Mouse (Mus musculus) neural tube, embryonic 11.5 days (tissue): ENCODE results near the gene Grm3. TPM values are rescaled to one million over a fixed set of nuclear protein-coding genes. Genes with fewer than 3 reads are reported as not detected.
A peak's percentile ranks its signal among the peaks of the same experiment; 100 is the strongest.

Experiments used
- ATAC-seq: fragments of 200-750 bp; cut with Nextera tagmentation; 2 replicates; pipeline ENCODE4 v1.8.0; 2017; ENCODE audit warnings: moderate number of reproducible peaks, mild to moderate bottlenecking, moderate TSS enrichment, moderate library complexity; ENCODE audit not compliant: insufficient read depth, low FRiP score, low TSS enrichment
- DNase-seq: peaks from one replicate; pipeline ENCODE4 v3.0.0-alpha.2; 2015; ENCODE audit warnings: low spot score
- H3K27ac ChIP-seq: fragments of 300-500 bp; sonication (generic); 2 replicates; pipeline ENCODE4 v1.5.1; 2014; ENCODE audit warnings: low read depth, mild to moderate bottlenecking, low read length
- H3K27me3 ChIP-seq: fragments of 300-500 bp; sonication (generic); 2 replicates; pipeline ENCODE4 v1.6.1; 2014; ENCODE audit warnings: mild to moderate bottlenecking, low read length, mixed read lengths; ENCODE audit not compliant: control insufficient read depth, insufficient read depth
- H3K36me3 ChIP-seq: fragments of 300-500 bp; sonication (generic); 2 replicates; pipeline ENCODE4 v1.6.1; 2014; ENCODE audit warnings: mild to moderate bottlenecking, low read length, moderate library complexity, mixed read lengths; ENCODE audit not compliant: control insufficient read depth, insufficient read depth
- H3K4me1 ChIP-seq: fragments of 300-500 bp; sonication (generic); 2 replicates; pipeline ENCODE4 v1.6.1; 2014; ENCODE audit warnings: low read length, mixed read lengths; ENCODE audit not compliant: control insufficient read depth, insufficient read depth
- H3K4me2 ChIP-seq: fragments of 300-500 bp; sonication (generic); 2 replicates; pipeline ENCODE4 v1.6.1; 2014; ENCODE audit warnings: low read depth, mild to moderate bottlenecking, moderate library complexity
- H3K4me3 ChIP-seq: fragments of 300-500 bp; sonication (generic); 2 replicates; pipeline ENCODE4 v1.5.1; 2014; ENCODE audit warnings: low read depth, low read length
- H3K9ac ChIP-seq: fragments of 300-500 bp; sonication (generic); 2 replicates; pipeline ENCODE4 v1.6.1; 2014; ENCODE audit warnings: mild to moderate bottlenecking, low read length
- H3K9me3 ChIP-seq: fragments of 300-500 bp; sonication (generic); 2 replicates; pipeline ENCODE4 v1.6.1; 2016; ENCODE audit warnings: low read length; ENCODE audit not compliant: control insufficient read depth
- WGBS: fragments of 180-500 bp; shearing (Covaris S2); extraction: QIAGEN DNeasy Blood & Tissue Kit; methylation state at CpG from one replicate; pipeline ENCODE4 v1.1.7; 2014; 5-methylcytosine and 5-hydroxymethylcytosine counted together
- polyA plus RNA-seq: library from polyadenylated mRNA; unstranded; fragments of >200 nt; fragmentation: Nextera tagmentation; extraction: Ambion mirVana; gene quantifications from 2 replicates; pipeline ENCODE4 v1.2.1, GENCODE M21; 2014

Grm3 gene
- polyA plus RNA-seq, 1 experiment from 2014 or later, result 1.3 TPM

DNA sequence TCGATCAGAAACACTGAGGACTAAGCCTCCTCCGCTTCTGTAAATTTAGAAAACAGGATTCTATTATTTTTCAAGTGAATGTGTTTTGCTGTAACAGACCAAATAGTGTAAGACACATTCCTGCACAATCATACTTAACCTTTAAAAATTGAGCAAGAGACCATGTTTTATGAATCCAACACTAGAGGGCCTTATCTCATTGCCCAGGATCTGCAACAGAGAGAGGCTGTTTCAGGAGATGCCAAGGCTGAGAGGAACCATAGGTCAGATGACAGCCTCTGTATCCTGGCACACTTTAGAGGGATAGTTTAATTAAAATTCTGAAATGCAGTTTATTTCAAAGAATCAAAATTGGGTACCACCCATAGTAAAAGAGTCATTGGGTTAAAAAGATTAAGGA, 271.7 kb downstream of the Grm3 start:
- H3K9ac ChIP-seq, result no peak overlapping the region
- ATAC-seq (no peak), DNase-seq (no peak)
- H3K4me3 ChIP-seq, result no peak overlapping the region
- H3K9me3 ChIP-seq, result no peaks in the 10 kb centered on the region
- no peak overlapping the region for H3K27ac ChIP-seq
- H3K36me3 ChIP-seq, result no peaks in the 10 kb centered on the region
- H3K4me2 ChIP-seq, result no peak overlapping the region
- H3K4me1 ChIP-seq, result no peaks in the 10 kb centered on the region
- H3K27me3 ChIP-seq, result no peaks in the 10 kb centered on the region
- 87% methylated on average over 2 of the region's 2 CpGs for WGBS

DNA sequence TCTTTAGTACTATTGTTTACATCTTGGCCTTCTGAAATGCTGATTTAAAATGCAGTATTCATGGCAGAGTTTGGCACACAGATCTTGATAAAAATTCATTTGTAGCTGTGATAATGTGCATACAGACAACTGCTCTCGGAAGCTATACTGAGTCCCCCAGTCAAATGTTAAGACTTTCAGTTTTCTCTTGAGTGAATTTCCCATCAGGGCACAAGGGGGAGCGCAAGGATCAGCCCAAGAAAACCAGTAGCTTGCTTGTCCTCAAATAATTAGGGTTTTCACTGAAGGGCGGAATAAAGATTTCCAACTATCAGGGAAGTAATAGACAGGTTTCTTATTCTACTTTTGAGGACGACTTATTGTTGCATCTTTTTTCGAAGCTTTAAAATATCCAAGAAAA, 275.4 kb downstream of the Grm3 start:
- ATAC-seq (no peak), DNase-seq (no peak)
- H3K4me2 ChIP-seq, result no peak overlapping the region
- no peaks in the 10 kb centered on the region for H3K4me1 ChIP-seq
- 74% methylated on average over 5 of the region's 5 CpGs for WGBS
- H3K27ac ChIP-seq, result no peak overlapping the region
- no peaks in the 10 kb centered on the region for H3K27me3 ChIP-seq
- H3K36me3 ChIP-seq, result no peaks in the 10 kb centered on the region
- H3K9me3 ChIP-seq, result no peaks in the 10 kb centered on the region
- H3K4me3 ChIP-seq, result no peak overlapping the region
- no peak overlapping the region for H3K9ac ChIP-seq

DNA sequence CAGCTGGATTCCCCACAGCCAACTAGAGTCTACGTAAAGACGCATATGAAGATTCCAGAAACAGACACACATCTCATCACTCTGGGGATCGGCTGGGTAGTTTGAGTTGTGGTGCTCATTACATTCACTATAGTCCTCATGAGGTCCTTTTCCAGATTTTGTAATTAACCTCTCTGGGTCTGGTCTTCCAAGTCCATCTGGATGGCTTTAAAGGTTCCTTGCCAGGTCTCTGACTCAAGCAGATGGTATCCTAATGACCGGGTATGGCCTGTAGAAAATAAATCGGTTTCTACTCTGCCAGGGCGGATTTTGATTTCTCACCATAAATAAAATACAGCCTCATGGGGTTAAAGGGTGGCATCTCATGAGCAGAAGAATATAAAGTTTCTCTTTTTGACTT, 276.0 kb downstream of the Grm3 start:
- WGBS, result 89% methylated on average over 6 of the region's 6 CpGs
- H3K27me3 ChIP-seq, result no peaks in the 10 kb centered on the region
- H3K9ac ChIP-seq, result no peak overlapping the region
- no peaks in the 10 kb centered on the region for H3K36me3 ChIP-seq
- DNase-seq (no peak), ATAC-seq (no peak)
- no peaks in the 10 kb centered on the region for H3K9me3 ChIP-seq
- H3K4me2 ChIP-seq, result no peak overlapping the region
- H3K27ac ChIP-seq, result no peak overlapping the region
- no peaks in the 10 kb centered on the region for H3K4me1 ChIP-seq
- H3K4me3 ChIP-seq, result no peak overlapping the region

DNA sequence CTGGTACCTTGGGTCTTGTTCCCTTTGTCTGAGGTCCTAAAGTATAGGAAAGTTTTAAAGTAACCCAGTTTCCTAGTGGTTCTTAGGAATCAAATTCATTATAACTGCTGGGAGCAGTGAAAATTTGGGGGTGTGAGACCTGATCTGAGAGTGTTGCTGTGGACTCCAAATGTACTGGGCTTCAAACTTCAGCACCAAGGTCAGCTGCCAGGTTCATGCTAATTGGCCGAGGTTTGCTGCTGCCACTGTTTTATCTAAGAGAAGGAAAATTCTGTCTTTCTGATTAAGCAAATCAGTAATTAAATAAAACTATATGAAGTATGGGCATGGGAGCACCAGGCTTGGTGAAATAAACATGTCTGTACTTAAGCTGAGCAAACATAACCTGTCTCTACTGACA, 278.8 kb downstream of the Grm3 start:
- no peak overlapping the region for H3K9ac ChIP-seq
- H3K27me3 ChIP-seq, result no peaks in the 10 kb centered on the region
- no peak overlapping the region for H3K27ac ChIP-seq
- ATAC-seq (no peak), DNase-seq (peak; percentile 19)
- H3K4me3 ChIP-seq, result no peak overlapping the region
- H3K4me2 ChIP-seq, result no peak overlapping the region
- H3K4me1 ChIP-seq, result no peaks in the 10 kb centered on the region
- no peaks in the 10 kb centered on the region for H3K9me3 ChIP-seq
- whole genome bisulfite sequencing, result 10% methylated on average over 1 of the region's 1 CpGs
- no peaks in the 10 kb centered on the region for H3K36me3 ChIP-seq
